Mouse (Mus musculus) common myeloid progenitor, adult 5-6 weeks (primary cell): ENCODE data around the gene Ankrd2. TPM values are rescaled to one million over a fixed set of nuclear protein-coding genes. Genes with fewer than 3 reads are reported as not detected.
"Not testable (repeated sequence)": the region's sequence is repeated elsewhere in the genome, so short reads cannot be mapped to it uniquely, and the experiment has no call there.

Experiments
- ATAC-seq: replicated peaks from 2 replicates; pipeline ENCODE4 v1.8.0; 2016; ENCODE audit warnings: low read depth, mild to moderate bottlenecking, moderate TSS enrichment, inconsistent platforms; ENCODE audit not compliant: poor library complexity, severe bottlenecking
- total RNA-seq: library from RNA; stranded (forward); fragments of 200-1000, 187-1606 nt; gene quantifications from 2 replicates; pipeline ENCODE4 v1.2.3, GENCODE M21; 2017

Ankrd2 gene
- total RNA-seq, 1 experiment from 2014 or later = not detected

DNA sequence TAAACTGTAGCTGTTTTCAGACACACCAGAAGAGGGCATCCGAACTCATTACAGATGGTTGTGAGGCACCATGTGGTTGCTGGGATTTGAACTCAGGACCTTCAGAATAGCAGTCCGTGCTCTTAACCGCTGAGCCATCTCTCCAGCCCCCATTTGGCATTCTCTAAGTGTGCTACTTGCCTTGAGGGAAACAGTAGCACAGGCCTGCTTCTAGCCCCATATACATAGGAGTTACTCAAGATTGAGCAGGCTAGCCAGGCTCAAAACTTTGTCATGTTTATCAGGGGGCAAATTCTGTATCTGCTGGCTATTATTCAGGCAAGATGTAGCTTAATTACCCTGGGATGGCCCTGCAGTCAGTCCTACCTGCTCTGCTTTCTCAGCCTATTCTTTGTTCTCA is 15.6 kb downstream of the Ankrd2 start:
- no peak for ATAC-seq

DNA sequence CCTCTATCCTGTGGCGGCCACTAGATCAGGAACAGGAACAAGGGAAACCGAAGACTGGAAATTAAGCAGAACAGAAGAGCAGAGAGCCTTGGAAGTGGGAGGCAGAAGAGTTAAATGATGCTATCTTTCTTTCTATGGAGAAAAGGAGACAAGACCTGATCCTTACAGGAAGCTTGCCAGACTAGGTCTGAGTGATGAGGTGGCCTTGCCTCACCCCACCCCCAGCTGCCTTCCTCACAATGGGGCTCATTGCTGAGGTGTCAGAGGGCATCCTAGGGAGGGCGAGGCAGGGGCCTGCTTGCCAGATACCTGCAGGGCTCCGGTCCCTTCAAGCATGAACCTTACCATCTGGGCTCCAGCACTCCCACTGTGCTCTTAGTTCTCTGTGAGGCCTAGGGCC is 16.1 kb downstream of the Ankrd2 start, which contains the start of gene 4933411K16Rik:
Gene 4933411K16Rik (plus strand): TSS at position 301 of the 400 bp plus-strand sequence.
- no peak for ATAC-seq

DNA sequence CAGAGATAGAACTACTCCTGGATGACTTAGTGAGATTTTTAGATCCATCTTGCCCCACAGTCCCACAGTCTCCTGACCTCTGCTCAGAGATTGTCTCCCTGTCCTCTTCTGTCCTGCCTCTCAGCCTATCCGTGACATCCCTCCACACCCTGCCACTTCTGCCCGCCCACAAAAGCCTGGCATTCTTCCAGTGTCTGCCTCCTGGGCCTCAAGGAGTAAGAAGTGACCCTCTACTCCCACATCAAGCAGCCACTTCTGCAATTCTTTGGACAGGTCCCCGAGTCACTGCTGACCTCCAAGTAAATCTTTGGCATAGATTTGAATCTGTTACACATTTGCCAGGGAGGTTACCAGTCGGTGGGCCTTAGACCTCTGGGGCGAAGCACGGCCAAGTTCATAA is 18.5 kb downstream of the Ankrd2 start:
- 0 out of 2 replicates have a peak, but pooled peaks have one; percentile 36 for ATAC-seq

DNA sequence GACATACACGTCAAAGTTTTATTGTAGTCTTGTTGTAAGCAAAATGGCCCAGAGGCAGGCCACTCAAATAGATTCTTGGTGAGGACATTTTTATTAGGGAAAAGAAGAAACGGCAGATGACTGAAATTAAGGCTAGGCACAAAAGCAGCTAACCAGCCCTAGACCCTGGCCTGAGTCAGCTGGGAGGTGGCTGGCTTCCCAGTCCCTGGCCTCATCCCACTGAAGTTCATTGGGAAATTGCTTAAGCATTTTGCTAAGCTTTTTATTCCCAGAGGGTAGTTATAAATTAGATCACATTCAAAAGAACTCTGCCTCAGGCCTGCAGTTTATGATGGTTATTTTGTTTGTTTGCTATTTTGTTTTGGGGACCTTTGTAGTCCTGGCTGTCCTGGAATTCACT is 20.1 kb downstream of the Ankrd2 start:
- no peak for ATAC-seq

DNA sequence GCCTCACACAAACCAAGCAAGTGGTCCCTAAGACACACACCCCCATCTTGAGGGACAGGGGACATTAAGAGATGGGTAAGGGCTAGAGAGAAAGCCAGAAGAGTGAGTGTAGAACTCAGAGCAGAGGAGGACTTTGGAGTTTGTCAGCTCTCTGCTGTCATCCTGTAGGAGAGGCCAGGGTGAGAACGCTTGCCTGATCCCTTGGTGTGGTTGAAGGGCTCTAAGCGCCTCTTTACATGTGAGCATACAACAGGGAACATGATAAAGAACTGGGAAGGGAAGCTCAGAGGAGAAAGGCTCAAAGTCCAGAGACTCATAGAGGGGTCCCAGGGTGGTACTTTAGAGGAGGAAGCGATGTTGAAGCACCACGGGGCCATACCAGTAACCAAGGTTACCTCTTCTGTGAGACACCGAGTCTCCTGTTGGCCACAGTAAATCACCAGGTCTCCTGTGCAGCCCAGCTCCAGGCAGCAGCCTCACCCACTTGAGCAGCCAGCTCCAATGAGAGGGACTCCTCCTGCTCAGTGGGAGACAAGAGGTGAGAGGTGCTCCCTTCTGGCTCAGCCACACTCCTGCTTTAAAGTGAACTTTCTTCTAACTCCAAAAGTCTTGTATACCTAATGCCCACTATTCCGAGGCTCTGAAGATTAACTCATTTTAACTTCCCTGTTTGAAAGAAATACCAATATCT is 21.1 kb downstream of the Ankrd2 start:
- ATAC-seq = no peak

DNA sequence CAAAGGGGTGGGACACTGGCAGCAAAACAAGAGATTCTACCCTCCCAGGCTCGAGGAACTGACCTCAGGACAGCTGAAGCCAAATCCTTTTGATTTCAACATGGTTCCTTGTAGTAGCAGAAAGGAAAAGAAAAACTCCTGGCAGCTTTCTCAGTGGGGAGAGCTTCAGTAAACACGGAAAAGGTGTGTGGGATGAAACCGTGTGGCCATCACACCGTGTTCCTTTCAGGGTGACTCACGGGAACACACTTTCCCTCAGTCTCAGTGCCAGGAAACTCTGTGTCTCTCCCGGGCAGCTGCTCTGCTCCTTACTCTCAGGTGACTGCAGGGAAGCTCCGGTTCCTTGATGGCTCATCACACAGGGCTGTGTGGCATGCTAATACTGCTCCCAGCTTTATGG is 22.6 kb downstream of the Ankrd2 start:
- ATAC-seq = no peak

DNA sequence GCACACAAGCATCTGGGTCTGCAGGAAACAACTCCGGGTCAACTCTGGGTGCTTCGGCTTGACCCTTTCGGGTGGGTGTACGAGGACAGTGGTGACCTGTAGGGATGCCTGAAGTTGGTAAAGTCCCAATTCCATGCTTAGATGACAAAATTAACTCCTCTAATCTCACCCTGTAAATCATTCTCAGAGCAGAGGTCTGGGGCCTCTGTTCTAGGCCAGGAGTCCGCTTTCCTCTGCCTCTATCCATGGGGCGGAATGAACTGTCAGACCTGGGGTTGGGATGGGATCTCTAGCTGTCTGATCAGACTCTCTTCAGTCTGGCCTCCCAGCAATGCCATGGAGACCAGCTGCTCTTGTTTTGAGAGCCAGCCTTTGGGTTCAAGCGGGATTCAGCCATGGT is 25.6 kb downstream of the Ankrd2 start:
- ATAC-seq = no peak

DNA sequence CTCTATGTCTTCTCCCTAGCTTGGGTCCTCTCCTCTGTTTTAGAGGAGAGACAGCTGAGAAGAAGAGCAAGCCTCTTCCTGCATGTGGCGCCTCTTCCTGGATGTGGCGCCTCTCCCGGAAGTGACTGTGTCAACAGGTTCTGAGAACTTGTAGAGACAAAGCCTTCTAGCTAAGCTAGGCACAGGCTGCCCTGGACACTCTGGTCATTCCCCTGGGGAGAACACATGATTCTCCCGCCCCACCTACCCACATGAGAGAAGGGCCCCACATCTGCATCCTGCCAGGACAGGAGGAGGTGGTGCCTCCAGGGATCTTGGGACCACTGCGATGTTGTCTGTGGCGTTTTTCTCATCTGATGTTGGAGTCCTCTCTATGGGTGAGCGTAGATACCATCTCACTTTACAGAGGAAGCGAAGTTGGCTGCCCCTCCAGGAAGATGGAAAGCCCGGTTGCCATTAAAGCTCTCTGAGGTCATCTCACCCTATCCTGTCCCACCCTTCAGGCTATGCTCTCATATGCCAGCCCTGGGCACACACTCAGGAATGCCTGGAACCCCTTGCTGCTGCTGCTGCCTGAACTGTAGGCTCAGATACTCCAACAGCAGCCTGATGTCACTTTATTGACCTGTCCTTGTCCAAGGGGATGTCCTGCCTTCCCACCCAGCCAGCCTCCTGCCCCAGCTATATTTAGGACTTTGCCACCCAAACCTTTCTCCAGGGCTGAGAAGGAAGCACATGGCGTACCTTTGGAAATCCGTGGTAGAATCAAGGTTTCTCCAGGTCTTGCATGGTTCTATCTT is 32.8 kb downstream of the Ankrd2 start:
- ATAC-seq = no peak

DNA sequence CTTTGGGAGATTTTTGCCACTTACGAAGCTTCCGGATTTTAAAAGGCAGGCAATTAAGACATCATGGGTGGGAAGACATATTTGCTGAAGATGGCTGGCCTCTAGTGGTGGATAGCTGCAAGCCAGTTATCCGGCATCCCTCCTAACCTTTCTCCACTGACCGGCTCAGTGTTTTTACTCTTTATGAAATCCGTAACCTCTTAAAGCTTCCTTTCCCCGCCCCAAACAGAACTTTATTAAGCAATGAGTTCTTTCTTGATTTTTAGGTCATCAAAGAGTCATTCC is 33.4 kb downstream of the Ankrd2 start:
- ATAC-seq = 0 out of 2 replicates have a peak, but pooled peaks have one; percentile 29

DNA sequence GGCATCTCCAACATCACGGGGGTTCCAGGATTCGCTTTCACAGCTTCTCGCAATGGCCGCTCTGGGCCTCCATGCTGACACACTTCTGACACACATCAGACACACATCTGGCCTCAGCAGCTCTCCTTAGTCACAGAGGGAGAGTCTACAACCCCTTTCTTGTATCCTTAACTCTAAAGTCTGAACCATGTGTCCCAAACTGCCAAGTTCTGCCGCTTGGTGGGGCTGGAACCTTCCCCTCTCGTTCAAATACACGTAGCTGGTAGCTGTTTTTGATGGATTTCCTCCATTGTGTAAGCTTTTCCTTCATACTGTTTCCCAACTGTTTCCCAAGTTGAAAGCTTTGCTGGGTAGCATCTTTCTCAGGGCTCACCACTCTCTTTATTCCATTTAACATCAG is 35.4 kb downstream of the Ankrd2 start:
- ATAC-seq = no peak

DNA sequence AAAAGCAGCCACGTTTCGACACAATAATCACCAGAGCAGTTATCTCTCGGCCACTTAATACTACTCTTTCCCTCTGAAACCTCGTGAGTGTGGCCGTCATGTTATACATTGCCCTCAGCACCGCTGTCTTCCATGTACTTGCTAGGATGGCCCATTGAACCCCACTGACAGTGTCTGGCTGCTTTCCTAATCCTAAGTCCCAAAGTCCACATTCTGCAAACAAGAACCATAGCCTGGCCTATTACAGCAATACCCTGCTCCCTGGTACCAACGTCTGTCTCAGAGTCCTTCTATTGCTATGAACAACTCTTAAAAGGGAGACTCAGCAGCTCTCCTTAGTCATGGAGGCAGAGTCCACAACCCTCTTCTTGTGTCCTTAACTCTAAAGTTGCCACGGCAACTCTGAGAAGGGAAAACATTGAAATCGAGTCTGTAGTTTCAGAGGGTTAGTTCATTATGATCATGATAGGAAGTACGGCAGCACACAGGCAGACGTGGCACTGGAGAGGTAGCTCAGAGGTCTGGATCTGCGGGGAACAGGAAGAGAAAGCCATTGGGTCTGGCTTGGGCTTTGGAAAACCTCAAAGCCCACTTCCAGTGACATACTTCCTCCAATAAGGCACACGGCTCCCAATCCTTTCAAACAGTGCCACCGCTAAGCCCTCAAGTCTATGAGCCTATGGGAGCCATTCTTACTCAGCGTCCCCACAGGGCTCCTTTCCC is 36.2 kb downstream of the Ankrd2 start:
- 0 out of 2 replicates have a peak, but pooled peaks have one; percentile 15 for ATAC-seq

DNA sequence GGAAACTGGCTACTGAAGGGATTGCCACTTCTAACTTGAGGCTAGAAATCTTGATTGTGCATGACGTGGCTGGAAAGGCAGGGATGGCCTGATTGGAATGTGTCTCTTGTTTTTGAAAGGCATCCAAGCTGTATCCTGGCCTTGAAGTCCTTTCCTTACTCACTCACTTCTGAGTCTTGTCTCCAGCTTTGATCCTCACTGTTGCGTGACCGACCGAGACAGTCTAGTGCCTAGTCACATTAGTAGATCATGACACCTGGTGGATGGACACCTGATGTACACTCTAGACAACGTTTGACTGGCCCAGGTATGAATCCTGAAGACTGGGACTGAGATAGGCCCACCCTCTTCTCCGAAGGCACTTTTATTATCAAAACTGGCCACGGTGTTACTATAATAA is 37.0 kb downstream of the Ankrd2 start:
- no peak for ATAC-seq

DNA sequence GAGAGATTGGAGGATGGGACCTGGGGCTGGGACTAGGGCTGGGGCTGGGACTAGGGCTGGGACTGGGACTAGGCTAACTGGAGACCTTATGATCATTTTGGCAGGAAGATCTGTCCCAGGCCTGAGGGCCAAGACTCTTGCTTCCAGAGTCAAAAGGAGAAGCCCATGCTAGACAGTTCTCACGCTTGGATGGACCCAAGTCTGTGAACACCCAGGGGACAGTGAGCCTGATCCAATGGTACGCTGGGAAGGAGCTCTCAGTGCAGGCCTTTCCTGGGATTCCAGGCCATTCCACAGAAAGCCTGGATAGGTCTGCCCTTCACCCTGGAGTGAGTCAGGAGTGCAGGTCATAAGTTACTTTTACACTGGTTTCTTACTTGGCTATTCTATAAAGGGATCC is 39.3 kb downstream of the Ankrd2 start:
- ATAC-seq = no peak

DNA sequence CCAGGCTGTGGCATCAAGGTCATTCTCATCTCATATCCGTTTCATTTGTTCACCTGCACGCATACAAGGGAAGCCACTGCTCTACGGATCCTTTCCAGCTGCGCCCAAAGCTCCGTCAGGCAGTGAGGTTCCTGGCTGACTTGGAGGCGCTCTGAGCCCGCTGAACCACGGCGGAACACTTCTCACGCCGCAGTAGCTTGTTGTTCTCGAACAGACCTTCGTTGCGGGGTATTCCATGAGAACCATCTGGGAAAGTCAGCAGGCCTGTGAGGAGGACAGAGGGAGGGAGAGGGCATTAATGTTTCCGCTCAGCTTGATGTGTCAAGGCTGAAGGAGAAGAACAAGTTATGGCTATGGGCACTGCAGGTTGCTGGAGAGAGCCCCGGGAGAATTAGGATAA is 40.2 kb downstream of the Ankrd2 start:
- no peak for ATAC-seq

DNA sequence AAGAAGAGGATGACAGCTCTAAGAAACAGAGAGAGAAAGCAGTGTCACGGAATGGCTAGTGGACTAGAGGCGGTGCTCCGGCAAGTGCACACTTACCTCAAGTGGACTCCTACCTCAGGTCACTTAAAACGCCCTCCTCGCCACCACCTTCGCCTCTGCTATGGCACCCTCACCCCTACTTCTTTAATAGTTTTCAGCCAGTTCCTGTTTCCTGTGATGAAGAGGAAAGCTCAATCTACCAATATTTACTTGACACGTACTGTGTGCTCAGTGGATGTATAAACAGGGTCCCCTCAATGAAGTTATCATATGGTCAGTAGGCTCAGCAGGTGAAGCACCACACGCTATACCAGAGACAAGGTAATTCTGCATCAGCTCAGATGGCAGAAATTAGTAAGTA is 42.8 kb downstream of the Ankrd2 start:
- no peak for ATAC-seq

DNA sequence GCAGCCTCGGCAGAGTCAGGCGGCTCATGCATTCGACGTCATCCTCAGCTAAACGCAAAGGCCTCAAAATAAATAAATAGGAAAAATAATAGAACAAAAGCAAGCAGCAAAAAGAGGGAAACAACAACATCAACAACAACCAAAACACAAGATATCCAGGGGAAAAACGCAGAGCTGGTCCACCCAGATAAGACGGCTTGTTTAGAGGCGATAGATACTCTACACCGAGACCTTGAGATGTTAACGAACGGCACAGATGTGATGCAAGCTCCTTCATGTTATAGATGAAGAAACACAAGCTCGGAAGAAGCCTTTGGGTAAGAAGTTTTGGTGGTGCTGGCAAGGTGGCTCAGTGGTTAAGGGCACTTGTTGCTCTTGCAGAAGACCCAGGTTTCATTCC is 43.2 kb downstream of the Ankrd2 start:
- no peak for ATAC-seq

DNA sequence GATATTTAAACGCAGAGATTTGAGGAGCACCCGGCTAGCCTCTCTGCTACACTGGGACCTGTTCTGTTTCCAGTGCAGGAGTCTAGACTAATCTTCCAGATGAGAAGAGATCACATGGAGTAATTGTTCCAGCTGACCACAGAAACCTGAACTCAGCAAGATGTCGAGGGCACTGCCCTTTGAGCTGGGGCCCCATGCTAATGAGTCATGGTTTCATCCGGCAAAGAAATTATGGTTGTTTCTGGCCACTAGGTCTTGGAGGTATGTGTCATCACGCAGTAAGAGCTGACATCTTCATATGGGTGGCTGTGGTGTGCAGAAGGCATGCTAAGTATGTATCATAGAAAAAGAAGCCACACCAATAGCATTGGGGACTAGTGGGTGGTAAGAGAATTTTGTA is 44.1 kb downstream of the Ankrd2 start:
- ATAC-seq = no peak

DNA sequence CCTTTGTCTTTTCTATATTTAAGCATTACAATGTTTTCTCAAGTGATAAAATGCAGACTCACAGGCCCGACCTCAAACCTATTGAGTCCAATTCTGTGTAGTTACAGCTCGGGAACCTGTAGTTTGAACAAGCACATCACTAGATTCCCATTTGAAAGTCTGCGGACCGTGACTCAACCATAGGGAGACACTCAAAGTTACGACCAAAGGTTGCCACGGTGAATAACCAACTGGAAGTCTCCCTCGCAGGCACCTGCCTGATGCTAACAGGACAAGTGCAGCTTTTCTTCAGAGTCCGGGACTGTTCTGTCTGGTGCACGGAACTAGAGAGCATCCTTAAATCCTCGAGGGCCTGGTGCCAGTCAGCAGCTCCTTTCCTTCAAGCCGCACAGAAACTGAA is 44.7 kb downstream of the Ankrd2 start:
- ATAC-seq = no peak

DNA sequence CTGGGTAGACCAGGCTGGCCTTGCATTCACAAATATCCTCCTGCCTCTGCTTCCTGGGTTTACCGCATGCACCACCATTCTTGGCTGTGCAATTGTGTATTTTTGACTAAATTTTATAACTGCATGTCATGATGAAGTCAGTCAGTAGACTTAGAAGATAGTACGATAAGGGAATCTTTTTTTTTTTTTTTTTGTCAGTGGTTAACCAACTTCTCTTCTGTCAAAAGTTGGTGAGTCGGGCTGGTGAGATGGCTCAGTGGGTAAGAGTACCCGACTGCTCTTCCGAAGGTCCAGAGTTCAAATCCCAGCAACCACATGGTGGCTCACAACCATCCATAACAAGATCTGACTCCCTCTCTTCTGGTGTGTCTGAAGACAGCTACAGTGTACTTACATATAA is 45.8 kb downstream of the Ankrd2 start:
- not testable (repeated sequence) for ATAC-seq

DNA sequence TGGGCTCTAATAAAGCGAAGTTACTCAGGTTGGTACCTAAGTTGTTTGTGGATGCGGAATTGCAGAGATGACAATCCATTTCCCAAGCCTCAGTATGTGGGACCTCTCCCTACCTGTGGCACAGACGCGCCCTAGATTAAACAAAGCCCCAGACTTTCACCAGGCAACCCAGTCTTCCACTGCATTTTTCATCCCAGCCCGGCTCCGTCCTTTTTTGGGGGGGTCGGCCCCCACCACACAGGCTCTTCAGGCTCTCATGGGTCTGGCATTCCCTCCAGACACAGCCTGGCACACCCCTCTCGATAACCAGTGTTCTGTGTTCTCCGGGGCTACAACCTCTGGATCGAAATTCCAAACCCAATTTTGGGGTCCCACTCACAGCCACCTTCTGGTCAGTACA is 49.9 kb downstream of the Ankrd2 start:
- ATAC-seq = no peak

DNA sequence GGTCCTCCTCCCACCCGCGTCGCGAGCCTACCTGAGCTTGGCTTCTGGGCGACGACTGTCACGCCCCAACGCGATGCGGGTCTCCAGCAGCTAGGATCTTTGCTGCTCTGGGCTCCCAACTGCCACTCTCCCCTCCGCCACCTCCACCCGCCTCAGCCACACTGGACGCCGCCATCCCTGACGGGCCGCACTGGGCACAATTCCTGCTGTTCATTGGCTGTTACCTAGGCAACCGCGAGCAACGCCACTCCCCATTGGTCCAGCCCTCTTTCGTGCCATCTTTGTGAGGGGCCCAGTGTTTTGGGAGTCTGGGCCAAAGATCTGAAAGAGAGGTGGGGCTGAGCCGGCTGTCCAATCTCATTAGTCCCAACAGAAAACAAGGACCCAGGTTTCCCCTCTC is 50.4 kb downstream of the Ankrd2 start, which contains the start of gene Morn4:
Gene Morn4 (minus strand): TSS at position 192 of the 400 bp plus-strand sequence.
- peak; percentile 48 for ATAC-seq
